Mouse (Mus musculus) c-Kit-negative CD71-positive TER-119-positive erythroid progenitor cells, embryonic 14.5 days (primary cell): ENCODE measurements around the gene Zfp945.
"Not testable (repeated sequence)": the region's sequence is repeated elsewhere in the genome, so short reads cannot be mapped to it uniquely, and the experiment has no call there.

Source experiments
- DNase-seq: peaks from one replicate; pipeline ENCODE4 v3.0.0-alpha.2; 2013; ENCODE audit warnings: low read depth, low spot score

Gene Zfp945

GRCm38 (mm10) chr17:22866845-22867481, at the start of gene Zfp945:
Gene Zfp945, minus strand, starts transcription at chr17:22867134.
- no peak for DNase-seq

- DNase-seq = no peak
Measured at GRCm38 (mm10) chr17:22888302-22888701, 21.4 kb upstream of the Zfp945 start.

GRCm38 (mm10) chr17:22884059-22884698, 17.2 kb upstream of the Zfp945 start:
- no peak for DNase-seq

GRCm38 (mm10) chr17:22877427-22878307, 10.7 kb upstream of the Zfp945 start:
- DNase-seq = no peak

- no peak for DNase-seq
Measured at GRCm38 (mm10) chr17:22876316-22876715, 9.4 kb upstream of the Zfp945 start.

GRCm38 (mm10) chr17:22875549-22875948, 8.6 kb upstream of the Zfp945 start:
- DNase-seq = not testable (repeated sequence)

GRCm38 (mm10) chr17:22866421-22866844, 501 bp downstream of the Zfp945 start:
- DNase-seq = no peak

GRCm38 (mm10) chr17:22821166-22821565, 45.8 kb downstream of the Zfp945 start:
- DNase-seq = no peak

- DNase-seq = no peak
Measured at GRCm38 (mm10) chr17:22818199-22818595, 48.7 kb downstream of the Zfp945 start.

GRCm38 (mm10) chr17:22817471-22818198, 49.3 kb downstream of the Zfp945 start:
- DNase-seq = no peak

GRCm38 (mm10) chr17:22799707-22800106, 67.2 kb downstream of the Zfp945 start:
- DNase-seq = no peak
